Mouse (Mus musculus): ENCODE results near the gene Map3k11. TPM values are rescaled to one million over a fixed set of nuclear protein-coding genes. Genes with fewer than 3 reads are reported as not detected.

Map3k11 gene
- polyA plus RNA-seq, 1 experiment from 2014 or later, result 14.4 TPM

DNA sequence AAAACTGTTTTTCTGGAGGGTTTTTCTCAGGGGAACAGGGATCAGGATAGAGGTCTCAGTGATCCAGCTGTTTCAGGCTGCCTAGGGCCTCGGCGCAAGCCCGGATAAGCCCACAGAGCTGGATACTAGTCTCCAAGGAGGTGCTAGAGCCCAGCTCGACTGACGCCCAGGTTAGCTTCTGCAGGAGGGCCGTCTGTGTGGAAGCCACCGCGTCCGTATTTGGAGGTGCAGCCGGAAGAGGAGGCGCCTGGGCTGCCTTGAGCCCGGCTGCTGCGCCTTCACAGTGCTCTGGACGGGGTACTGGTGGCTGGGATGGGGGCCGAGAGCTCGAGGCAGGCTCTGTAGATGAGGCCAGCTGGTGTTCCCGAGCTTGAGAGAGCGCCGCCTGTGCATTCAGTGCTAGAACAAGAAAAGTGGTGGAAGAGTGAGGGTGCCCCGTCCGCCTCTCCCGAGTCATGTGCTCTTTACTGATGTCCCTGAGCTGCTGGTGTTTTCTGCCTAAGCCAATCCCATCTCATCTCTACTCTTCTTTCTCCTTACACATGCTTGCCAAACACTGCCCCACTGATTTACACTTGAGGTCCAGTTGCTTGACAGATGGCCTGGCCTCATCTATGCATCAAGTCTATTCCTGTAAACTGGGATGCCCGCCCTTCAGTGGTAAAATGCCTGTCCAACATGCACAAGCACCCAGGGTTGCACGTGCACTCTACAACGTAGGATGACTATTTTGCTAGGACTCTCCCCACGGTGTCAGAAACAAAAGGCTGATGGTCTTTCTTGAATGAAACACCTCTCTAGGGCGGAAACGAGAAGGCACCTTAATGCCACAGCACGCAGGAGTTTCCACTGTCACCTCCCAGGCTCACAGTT lies 42.0 kb downstream of the Map3k11 start:
- H3K4me1 ChIP-seq (replicated peaks), result peaks cover 54% of the 10 kb centered on the region
- H3K36me3 ChIP-seq, result peaks cover 6% of the 10 kb centered on the region
- WGBS, result 78% methylated on average over 29 of the region's 29 CpGs
- H3K4me3 ChIP-seq, result peak overlapping the region; percentile 96
- H3K27me3 ChIP-seq, result peaks cover 15% of the 10 kb centered on the region
- peak overlapping the region; percentile 98 for H3K27ac ChIP-seq
- peak overlapping the region; percentile 84 for H3K9ac ChIP-seq
- no peak for ATAC-seq (ENCODE audit: low FRiP score)
- no peaks in the 10 kb centered on the region for H3K9me3 ChIP-seq
- peak overlapping the region; percentile 99 for H3K4me2 ChIP-seq

DNA sequence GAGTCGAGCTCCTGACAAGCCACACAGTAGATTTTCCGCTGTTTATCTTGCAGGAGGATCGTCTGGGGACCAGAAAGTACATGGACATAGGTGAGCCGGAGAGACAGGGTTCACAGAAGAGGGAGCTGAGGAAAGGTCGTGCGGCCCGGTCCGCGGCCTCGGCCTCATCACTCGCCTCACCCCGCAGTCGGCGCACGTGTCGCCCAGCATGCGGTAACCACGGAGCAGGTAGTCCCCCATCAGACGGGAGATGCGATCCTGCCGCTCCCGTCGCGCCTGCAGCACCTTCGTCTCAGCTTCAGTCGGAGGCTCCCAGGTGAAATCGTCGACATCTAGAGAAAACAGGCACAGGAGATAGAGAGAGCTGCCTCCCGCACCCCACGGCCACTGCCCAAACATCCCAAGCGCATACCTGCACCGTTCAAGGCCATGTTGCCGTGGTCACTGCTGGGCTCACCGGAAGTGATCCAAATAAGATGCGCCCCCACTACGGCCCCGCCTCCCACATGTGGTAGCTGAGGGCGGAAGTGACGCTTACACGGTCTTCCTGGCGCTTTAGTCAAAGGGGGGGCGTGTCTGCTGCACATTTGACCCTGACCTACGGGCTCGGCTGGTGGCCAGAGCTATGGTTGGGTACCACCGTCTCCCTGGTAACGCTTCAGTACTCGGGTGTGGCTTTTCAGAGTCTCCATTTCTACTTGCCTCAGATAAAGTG lies 42.9 kb downstream of the Map3k11 start:
- peak overlapping the region; percentile 99 for H3K4me2 ChIP-seq
- no peaks in the 10 kb centered on the region for H3K9me3 ChIP-seq
- H3K27me3 ChIP-seq, result peaks cover 23% of the 10 kb centered on the region
- under 1% methylated on average over 47 of the region's 47 CpGs for WGBS
- H3K36me3 ChIP-seq, result peaks cover 5% of the 10 kb centered on the region; the same call in 1 of the 2 replicates
- peak overlapping the region; percentile 40 for H3K27ac ChIP-seq
- ATAC-seq (ENCODE audit: low FRiP score), result peak; percentile 80
- peak overlapping the region; percentile 84 for H3K9ac ChIP-seq
- peaks cover 45% of the 10 kb centered on the region for H3K4me1 ChIP-seq (replicated peaks)
- H3K4me3 ChIP-seq, result peak overlapping the region; percentile 96

DNA sequence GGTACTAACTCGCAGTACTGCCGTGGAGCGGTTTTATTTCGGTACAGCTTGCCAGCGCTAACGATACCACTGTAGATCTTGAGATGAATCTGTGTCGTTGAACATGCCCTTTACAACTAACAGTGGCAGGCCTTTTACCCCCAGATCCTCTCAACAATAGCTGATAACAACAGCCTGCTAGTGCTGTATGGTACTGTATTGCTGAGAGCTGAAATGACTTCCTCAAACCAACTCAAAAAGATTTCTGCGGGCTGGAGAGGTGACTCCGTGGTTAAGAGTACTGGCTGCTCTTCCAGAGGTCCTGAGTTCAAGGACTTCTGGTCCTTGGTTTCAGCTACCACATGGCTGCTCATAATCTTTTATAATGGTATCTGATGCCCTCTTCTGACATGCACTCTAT lies 45.8 kb downstream of the Map3k11 start:
- WGBS, result 83% methylated on average over 9 of the region's 9 CpGs
- ATAC-seq (ENCODE audit: low FRiP score), result no peak
- H3K27ac ChIP-seq, result no peak overlapping the region
- peaks cover 41% of the 10 kb centered on the region for H3K27me3 ChIP-seq
- H3K4me2 ChIP-seq, result no peak overlapping the region
- H3K4me1 ChIP-seq (replicated peaks), result peaks cover 22% of the 10 kb centered on the region
- no peak overlapping the region for H3K4me3 ChIP-seq
- H3K9me3 ChIP-seq, result no peaks in the 10 kb centered on the region
- H3K36me3 ChIP-seq, result no peaks in the 10 kb centered on the region
- H3K9ac ChIP-seq, result no peak overlapping the region

DNA sequence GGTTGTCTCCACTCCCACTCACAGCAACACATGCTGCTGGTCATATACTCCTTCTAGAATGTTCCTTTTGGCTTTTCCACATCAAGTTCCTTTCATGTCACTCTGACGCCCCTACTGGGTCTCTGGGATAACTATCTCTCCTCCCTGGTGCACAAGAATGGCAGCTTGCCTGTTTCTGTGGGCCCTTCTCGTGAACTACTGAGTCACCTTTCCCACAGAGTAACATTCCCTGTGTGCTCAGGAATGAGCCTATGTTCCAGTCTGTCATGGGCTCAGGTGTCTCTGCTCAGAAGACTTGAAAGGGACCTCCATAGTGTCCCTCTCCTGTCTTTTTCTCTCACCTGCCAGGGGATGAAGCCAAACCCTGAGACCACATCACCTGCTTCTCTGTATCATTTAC lies 50.9 kb downstream of the Map3k11 start:
- Histone ChIP-seq H3K27ac (no peak overlapping the region), H3K27me3 (peaks cover 85% of the 10 kb centered on the region), H3K36me3 (no peaks in the 10 kb centered on the region), H3K4me3 (no peak overlapping the region), H3K9me3 (no peaks in the 10 kb centered on the region), H3K4me2 (no peak overlapping the region), H3K4me1 (replicated peaks) (peaks cover 42% of the 10 kb centered on the region), H3K9ac (no peak overlapping the region)
- 56% methylated on average over 2 of the region's 2 CpGs for WGBS
- no peak for ATAC-seq (ENCODE audit: low FRiP score)

DNA sequence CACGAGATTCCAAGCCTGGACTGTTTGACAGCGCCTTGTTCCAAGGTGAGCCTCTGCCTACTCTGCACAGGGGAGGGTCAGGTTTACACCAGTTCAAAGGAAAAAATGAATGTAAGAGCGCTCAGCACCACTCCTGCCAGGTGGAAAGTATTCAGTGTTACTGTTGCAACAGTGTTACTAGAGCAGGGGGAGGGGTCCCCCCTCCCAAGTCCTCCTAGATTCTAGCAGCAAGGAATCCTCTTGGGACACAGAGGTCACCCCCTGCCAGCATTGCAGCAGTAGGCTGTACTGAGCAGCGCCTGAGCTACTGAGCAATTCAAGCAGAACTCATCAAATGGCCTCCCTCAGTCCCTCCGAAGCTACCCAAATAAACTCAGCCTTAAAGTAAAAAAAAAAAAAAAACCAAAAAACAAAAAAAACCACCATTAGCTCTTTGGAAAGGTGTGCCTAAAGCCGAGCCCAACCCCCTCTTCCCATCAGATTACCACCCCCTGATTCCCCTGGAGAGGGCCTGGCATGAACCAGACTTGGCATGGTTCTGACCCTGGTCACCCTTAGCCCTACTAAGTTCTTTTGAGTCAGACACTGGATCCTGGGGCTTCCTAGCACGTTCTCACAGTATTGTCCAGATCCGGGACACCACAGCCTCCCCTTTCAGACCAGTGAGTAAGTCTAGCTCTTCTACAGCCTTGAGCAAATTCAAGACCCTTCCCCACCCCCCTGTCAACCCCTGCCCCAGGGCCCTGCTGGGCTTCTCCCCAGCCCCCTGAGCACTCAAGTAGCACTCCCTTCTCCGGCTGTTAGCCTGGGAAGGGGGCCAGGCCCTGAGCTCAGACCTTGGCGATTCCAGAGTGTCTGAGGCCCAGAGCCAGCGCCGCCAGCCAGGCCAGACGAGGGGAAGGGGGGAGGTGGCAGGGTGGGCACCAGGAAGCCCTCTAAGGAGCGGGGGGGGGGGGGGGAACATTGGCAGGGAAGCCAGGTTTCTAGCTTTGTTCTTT lies 52.1 kb downstream of the Map3k11 start, which contains the start of gene Ltbp3:
Gene Ltbp3 (plus strand): TSS at position 585 of the 998 bp plus-strand sequence.
- Histone ChIP-seq H3K9me3 (no peaks in the 10 kb centered on the region), H3K36me3 (no peaks in the 10 kb centered on the region), H3K4me2 (peak within 1 kb of the TSS; percentile 89), H3K27me3 (peaks cover 86% of the 10 kb centered on the region), H3K4me1 (replicated peaks) (peaks cover 48% of the 10 kb centered on the region), H3K27ac (peak within 1 kb of the TSS; percentile 84), H3K4me3 (peak within 1 kb of the TSS; percentile 52), H3K9ac (peak within 1 kb of the TSS; percentile 78)
- ATAC-seq (ENCODE audit: low FRiP score), result peak; percentile 46; the same call in 1 of the 2 replicates
- whole genome bisulfite sequencing, result 21% methylated on average over 13 of the region's 14 CpGs

DNA sequence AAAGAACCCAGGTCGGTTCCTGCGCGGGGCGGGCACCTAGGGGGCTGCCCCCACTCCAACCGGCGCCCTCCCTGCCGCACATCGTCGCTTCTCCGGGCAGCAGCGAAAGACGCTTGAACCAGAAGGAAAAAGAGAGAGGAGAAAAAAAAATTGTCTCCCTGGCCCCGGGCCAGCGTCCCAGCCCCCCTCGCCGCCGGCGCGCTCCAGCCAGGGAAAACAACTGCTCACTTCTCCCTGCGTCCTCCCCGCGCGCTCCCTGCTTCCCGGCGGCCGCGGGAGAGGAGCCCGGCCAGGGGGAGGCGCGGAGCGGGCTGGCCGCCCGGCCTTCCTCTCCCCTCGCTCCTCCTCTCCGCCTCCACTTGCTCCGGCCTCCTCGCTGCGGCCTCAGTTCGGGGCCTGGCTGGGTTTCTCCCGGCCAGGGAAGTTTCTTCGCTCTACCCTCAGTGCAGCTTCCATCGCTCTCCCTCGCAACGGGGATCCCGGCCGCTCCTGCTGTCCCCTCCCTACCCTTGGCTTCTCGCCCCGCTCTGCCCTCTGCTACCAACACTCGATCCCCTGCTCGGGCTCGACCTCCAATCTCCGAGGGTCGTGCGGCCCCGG lies 53.2 kb downstream of the Map3k11 start:
- Histone ChIP-seq H3K27me3 (peaks cover 87% of the 10 kb centered on the region), H3K27ac (peak overlapping the region; percentile 84), H3K4me3 (peak overlapping the region; percentile 52), H3K36me3 (no peaks in the 10 kb centered on the region), H3K9me3 (no peaks in the 10 kb centered on the region), H3K4me2 (peak overlapping the region; percentile 89), H3K9ac (peak overlapping the region; percentile 78), H3K4me1 (replicated peaks) (peaks cover 59% of the 10 kb centered on the region)
- ATAC-seq (ENCODE audit: low FRiP score), result peak; percentile 68
- WGBS, result under 1% methylated on average over 51 of the region's 55 CpGs

DNA sequence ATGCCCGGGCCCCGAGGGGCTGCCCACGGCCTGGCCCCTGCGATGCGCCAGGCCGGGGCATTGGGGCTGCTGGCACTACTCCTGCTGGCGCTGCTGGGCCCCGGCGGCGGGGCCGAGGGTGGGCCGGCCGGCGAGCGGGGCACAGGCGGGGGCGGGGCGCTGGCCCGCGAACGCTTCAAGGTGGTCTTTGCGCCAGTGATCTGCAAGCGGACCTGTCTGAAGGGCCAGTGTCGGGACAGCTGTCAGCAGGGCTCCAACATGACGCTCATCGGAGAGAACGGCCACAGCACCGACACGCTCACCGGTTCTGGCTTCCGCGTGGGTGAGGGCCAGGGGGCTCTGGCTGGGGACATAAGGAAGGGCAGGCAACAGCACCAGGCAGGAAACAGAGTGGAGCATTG lies 53.7 kb downstream of the Map3k11 start:
- H3K4me3 ChIP-seq, result peak overlapping the region; percentile 52
- peak overlapping the region; percentile 84 for H3K27ac ChIP-seq
- H3K4me1 ChIP-seq (replicated peaks), result peaks cover 62% of the 10 kb centered on the region

DNA sequence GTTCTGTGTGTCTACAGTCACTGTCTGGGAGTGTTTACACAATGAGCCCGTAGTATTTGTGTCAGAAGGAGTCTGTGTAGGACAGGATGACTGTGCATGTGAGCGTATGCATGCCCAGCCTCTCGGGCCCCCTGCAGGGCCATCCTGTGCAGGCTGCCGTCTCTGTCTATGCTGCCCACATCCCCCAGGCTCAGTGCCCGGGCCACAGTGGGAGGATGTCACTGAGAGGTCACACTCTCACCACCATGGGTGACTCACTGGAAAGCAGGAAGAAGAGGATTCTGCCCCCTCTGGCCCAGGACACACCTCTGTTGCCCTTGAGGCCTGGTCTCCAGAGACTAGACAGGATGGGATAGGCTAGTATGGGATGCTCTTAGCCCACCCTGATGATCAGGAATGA lies 55.0 kb downstream of the Map3k11 start:
- peaks cover 62% of the 10 kb centered on the region for H3K4me1 ChIP-seq (replicated peaks)
- H3K9me3 ChIP-seq, result no peaks in the 10 kb centered on the region
- H3K27me3 ChIP-seq, result peaks cover 97% of the 10 kb centered on the region
- H3K27ac ChIP-seq, result no peak overlapping the region
- WGBS, result 58% methylated on average over 5 of the region's 5 CpGs
- no peaks in the 10 kb centered on the region for H3K36me3 ChIP-seq
- H3K4me3 ChIP-seq, result no peak overlapping the region
- ATAC-seq (ENCODE audit: low FRiP score), result no peak
- H3K4me2 ChIP-seq, result peak overlapping the region; percentile 89
- peak overlapping the region; percentile 43; the same call in 1 of the 2 replicates for H3K9ac ChIP-seq

More for the DNA sequence above, 53.7 kb downstream of the Map3k11 start:
- H3K4me2 ChIP-seq, result peak overlapping the region; percentile 89
- H3K9me3 ChIP-seq, result no peaks in the 10 kb centered on the region
- peak overlapping the region; percentile 78 for H3K9ac ChIP-seq
- WGBS, result 1% methylated on average over 32 of the region's 32 CpGs
- H3K27me3 ChIP-seq, result peaks cover 88% of the 10 kb centered on the region
- peak; percentile 12 for ATAC-seq (ENCODE audit: low FRiP score)
- H3K36me3 ChIP-seq, result no peaks in the 10 kb centered on the region

DNA sequence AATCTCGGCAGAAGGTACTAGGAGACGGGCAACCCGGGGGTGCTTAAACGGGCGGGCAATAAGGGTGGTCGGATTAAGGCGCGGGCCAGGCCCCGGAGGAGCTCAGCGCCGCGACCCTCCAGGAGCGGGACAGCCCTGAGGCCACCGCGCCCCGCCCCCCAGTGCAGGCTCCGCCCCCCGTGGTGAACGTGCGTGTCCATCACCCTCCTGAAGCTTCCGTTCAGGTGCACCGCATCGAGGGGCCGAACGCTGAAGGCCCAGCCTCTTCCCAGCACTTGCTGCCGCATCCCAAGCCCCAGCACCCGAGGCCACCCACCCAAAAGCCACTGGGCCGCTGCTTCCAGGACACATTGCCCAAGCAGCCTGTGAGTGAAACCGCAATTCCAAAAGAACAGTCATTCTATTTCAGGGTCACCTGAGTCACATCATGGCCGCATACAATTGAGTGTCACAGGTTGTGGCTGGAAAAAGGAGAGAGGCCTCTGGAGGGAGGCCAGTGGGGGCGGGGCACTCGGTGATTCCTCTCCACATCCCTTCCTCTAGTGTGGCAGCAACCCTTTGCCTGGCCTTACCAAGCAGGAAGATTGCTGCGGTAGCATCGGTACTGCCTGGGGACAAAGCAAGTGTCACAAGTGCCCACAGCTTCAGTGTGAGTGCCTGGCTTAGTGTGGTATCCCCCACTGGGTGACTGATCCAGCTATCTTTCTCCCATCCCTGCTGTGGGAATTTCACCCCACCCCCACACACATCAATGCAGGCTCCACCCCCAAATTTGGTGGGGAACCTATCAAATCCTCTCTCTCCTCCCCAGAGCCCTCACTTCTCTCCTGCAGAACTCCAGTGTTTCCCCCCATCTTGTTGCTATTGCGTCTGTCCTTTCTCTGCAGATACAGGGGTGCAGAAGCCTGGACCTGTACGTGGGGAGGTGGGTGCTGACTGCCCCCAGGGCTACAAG lies 57.5 kb downstream of the Map3k11 start:
- Histone ChIP-seq H3K36me3 (no peaks in the 10 kb centered on the region), H3K27ac (no peak overlapping the region), H3K27me3 (peaks cover 97% of the 10 kb centered on the region), H3K9ac (peak overlapping the region; percentile 58), H3K4me3 (peak overlapping the region; percentile 17), H3K9me3 (no peaks in the 10 kb centered on the region), H3K4me1 (replicated peaks) (peaks cover 52% of the 10 kb centered on the region), H3K4me2 (peak overlapping the region; percentile 44)
- 5% methylated on average over 36 of the region's 36 CpGs for WGBS
- no peak for ATAC-seq (ENCODE audit: low FRiP score)

DNA sequence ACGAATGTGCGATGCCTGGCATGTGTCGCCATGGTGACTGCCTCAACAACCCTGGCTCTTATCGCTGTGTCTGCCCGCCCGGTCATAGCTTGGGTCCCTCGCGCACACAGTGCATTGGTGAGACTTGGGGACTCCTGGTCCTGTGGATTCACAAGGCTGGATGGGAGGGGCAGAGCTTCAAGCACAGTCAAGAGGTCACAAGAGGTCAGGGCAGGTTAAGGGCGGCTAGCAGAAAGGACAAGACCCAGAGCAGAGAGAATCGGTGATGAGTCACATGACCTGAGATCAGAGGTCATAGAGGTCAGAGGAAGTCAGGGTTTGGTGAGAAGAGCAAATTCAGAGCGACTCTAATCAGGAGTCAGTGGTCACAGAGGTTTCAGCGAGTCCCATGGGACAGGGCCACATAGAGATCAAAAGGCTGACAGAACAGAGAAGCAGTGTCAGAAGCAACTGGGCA lies 58.4 kb downstream of the Map3k11 start:
- no peaks in the 10 kb centered on the region for H3K36me3 ChIP-seq
- peaks cover 99% of the 10 kb centered on the region for H3K27me3 ChIP-seq

More for the DNA sequence above, 58.4 kb downstream of the Map3k11 start:
- Histone ChIP-seq H3K4me2 (peak overlapping the region; percentile 9; the same call in 1 of the 2 replicates), H3K4me1 (replicated peaks) (peaks cover 52% of the 10 kb centered on the region), H3K9me3 (no peaks in the 10 kb centered on the region), H3K4me3 (no peak overlapping the region), H3K27ac (no peak overlapping the region), H3K9ac (no peak overlapping the region)
- ATAC-seq (ENCODE audit: low FRiP score), result no peak
- WGBS, result 21% methylated on average over 12 of the region's 12 CpGs

Data from hindbrain, embryonic 13.5 days (tissue).